Mouse (Mus musculus): ENCODE measurements around the gene Olfr545.

GRCm38 (mm10) chr7:102477377-102477776 is 22.0 kb downstream of the Olfr545 start:
- TF ChIP-seq MAFK (IDR thresholded peaks at IDR 0.05; ENCODE audit: insufficient read depth, low read depth, low read length) = no peak
- no peak for TF ChIP-seq CHD2 (IDR thresholded peaks at IDR 0.05; ENCODE audit: low read depth, low read length)
